Mouse (Mus musculus) thymus, adult 2 months (tissue): ENCODE data around the gene Bbs9.

Source experiments
- CTCF ChIP-seq: fragments of 200-500 bp; IDR thresholded peaks from 2 replicates; pipeline ENCODE4 v1.5.1; 2012; ENCODE audit warnings: mild to moderate bottlenecking, control low read depth, low read length, moderate library complexity, borderline replicate concordance; ENCODE audit not compliant: control insufficient read depth, poor library complexity, insufficient read depth; ENCODE audit errors: extremely low read depth
- POLR2A ChIP-seq: fragments of 200-500 bp; IDR thresholded peaks from 2 replicates; pipeline ENCODE4 v1.6.1; 2012; ENCODE audit warnings: mild to moderate bottlenecking, low read length, control low read depth, moderate library complexity; ENCODE audit not compliant: control insufficient read depth, poor library complexity, insufficient read depth; ENCODE audit errors: extremely low read depth

GRCm38 (mm10) chr9:22578266-22578665 is 102.8 kb downstream of the Bbs9 start:
- TF ChIP-seq CTCF (no peak), POLR2A (no peak)
